Mouse (Mus musculus): ENCODE measurements around the gene Foxb1.
A peak's percentile ranks its signal among the peaks of the same experiment; 100 is the strongest.

Gene Foxb1

GRCm38 (mm10) chr9:69760371-69761301 lies at the start of gene Foxb1:
Gene Foxb1, minus strand, starts transcription at chr9:69760940.
- no peak for DNase-seq

GRCm38 (mm10) chr9:69790562-69790961 lies 29.8 kb upstream of the Foxb1 start:
- DNase-seq, result peak in 1 of 2 experiments; percentile 54

DNA sequence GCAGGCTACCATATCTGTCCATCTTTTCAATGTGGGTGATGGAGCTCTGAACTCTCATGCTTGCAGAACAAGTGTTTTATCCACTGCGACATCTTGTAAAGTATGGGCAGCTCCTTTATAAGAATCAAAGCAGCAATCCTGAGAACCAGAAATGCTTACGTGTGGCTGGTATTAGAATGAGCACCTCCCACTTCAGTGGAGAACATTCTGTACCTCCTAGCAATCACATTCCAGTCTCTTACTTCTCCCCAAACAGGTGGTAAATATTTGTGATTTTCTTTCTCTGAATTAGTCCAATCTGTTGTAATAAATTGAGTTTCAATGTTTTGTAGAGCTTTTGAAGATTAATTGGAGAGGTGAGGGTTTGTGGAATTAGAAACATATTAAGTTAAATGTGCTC lies 19.3 kb upstream of the Foxb1 start:
- no peak for DNase-seq

DNA sequence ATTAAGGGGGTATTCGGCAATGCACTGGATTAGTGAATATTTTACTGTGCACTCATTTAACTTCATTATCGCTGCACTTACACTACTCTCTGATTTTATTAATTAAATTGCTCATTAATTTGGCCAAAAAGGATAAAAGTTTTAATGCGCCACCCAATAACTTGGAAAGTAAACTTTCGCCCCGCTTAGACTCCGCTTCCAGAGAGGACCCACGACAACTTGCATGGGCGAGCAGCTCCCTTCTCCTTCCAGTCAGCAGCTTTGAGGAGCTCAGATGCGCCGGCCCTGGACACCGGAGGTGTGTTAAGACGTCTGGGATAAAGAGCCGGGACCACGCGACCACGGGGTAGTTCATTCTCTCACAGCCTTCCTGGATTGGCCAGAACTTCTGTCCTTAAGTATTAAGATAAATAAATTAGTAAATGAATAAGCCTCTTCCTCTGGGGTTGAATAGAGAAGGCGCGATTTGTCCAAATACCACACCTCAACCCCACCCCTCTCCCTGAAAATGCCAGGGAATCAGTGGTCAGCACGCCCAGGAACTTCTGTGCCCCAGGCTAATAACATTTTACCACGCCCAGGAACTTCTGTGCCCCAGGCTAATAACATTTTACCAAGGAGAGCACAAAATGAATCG lies 9.3 kb upstream of the Foxb1 start:
- no peak for DNase-seq

DNA sequence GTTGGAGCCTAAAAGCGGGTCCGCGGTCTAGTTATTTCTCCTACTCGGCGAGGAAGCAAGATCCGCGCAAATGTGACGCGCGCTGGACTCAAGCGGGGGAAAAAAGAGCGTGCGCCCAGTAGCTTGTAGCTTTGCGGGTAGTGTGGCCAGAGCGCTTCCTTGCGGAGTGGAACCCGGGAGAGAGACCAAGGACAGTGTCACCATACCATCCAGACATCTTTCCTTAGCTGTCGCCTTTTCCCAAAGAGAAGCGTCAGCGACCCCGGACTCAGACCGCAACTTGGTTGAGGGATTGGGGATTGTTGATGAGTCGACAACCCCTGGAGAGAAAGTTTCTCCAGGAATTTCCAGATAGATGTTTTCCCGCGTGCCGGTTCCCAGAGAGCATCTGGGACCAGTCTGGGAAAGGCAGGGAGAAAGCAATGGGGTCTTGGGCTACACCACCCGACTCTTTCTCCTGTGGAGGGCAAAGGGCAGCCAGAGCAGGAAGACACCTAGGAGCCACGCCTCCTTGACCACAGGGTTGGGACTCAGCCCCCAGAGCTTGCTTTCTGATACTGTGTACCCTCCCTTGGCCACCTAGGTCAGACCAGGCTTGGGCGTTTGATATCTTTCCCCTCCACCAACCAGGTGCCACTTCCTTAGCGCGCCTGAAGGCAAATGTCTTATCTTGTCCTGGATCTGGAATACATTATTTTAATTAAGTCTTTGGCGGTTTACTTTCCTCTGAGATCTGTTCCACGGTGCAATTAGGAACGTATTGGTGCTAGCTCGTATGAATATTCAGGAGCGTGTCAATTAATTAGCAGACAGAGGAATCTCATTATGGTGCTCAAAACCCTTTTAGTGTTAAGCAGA lies 8.6 kb upstream of the Foxb1 start:
- no peak for DNase-seq

GRCm38 (mm10) chr9:69768136-69768875 lies 7.6 kb upstream of the Foxb1 start:
- DNase-seq, result no peak

DNA sequence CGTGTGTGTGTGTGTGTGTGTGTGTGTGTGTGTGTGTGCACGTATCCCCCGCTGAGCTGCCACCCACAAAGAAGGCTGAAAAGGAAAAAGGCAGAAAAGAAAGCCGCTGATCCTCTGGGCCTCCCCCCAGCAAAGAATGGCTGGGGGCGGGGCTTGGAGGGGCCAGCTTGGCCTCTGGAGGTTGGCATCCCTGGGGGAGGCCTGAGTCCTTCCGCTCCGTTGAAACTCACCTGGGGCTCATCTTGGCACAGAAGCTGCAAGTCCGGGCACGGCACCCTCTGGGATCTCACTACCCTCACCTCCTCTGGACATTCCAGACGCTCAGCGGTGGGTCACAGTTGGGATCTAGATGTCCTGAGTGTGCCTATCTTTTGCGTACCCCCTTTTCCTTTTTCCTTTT lies 6.7 kb upstream of the Foxb1 start:
- DNase-seq, result no peak

DNA sequence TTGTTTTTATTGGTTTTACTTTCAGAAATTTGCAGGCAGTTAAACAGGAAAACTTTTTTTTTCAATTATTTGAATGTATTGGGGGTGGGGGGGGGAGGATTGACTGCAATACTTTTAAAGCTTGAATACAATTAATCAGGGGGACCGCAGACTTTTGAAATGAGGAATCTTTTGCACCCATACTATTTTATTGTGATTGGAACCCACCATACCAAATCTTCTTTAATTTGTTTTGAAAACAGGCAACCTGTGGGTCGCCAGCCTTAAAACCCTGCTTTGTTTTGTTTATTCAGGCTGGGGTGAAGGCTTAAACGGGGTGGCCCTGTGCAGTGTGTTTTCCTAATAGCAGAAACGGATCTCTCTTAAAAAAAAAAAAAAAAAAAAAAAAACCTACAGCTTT lies 6.2 kb upstream of the Foxb1 start:
- no peak for DNase-seq

DNA sequence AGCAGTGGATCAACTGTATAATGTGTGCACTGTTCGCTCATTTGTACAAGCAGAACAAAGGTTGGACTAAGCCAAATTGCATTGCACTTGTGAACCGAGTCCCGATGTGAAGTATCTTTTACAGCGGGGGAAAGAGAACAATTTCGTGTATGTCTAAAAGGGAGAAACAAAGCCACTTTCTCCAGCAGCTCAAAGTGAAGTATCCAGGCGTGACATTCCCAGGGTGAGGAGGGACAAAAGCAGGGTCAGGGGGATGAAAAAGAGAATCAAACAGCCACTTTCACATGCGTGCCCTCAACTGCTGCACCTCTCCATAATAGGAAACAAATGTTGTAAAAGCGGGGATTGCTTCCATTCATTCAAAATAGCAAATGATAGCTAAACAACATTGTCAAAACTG lies 5.6 kb upstream of the Foxb1 start:
- DNase-seq, result no peak

DNA sequence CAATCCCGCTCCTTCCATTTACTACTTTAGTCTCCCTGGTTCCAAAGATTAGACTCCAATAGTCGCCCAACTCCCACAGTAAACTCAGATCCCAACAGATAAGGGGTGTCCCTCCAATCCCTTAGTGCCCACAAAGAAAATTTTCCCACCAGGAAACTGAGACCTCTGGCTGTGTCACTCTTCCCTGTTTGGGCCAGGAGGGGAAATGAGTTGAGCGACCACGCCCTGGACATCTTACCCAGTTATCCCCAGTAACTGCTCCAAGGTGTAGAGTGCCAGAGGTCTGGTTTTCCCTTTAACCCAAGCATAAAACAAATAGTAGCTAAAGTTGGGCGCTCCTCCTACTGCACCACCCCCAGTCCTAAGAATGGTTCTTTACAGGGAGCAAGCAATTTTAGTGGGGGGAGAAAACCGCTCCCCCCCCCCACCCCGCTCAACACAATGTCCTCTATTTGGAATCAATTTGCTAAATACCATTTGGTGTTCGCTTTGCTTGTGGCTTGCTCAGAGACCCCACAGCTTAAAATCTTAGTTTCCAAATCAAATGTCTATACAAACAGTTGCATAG lies 4.8 kb upstream of the Foxb1 start:
- DNase-seq, result no peak

DNA sequence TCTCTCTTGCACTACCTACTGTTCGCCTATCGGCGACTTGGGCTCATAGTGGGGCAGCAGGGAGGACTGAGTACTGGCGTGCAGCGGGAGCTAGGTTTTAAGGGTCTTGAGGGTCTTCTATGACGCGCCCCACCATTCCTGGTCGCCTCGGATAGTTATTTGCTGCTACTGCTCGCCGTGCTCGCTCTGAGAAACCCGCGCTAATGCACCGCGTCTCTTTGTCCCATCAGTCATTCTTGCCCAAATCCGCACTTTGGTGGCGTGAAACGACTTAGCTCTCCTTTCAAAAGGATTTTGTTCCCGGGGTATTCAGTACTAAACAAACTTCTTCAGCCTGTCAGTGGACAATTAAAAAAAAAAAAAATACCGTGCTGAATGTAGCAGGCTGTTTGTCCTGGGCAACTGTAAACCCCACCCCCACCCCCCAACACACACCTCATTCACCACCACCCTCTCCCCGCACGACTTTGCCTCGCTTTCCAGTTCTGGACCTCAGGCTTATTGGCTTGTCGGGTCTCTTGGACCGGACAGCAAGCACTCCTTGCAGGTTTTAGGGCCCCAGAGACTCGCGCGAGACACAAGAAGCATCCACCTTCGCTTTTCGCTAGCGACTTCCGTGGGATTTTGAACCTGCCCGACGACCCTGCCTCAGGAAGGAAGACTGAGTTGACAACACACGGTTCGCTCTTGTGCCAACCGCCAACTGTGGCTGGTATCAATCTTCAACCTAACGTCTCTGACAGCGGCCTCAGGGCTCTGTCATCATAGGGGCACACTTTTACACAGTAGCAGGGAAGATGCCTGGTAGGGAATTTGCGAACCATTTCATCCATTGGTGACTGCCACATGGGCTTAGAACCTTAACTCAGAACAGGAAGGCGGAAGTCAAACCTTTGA lies 4.1 kb upstream of the Foxb1 start:
- no peak for DNase-seq

- DNase-seq, result peak in 1 of 2 experiments; percentile 8
These were observed 3.2 kb upstream of the Foxb1 start for GRCm38 (mm10) chr9:69763681-69764585.

DNA sequence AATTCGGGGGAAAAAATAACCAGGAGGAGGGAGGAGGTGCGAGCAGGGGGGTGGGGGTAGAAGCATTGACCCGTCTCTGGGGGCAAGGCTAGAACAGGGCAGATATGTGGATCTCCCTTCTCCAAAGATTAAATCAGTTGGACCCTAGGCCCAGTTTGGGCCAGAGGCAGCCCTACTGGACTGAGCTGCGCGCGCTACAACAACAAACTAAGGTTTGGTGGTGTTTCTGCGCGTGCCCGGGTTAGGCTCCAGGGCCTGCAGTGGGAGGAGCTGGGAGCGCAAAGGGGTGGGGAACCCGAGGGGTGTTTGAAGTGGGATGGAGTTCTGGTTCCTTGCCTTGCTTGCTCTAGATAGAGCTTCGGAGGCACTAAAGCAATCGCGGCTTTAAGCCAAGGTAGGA lies 2.0 kb upstream of the Foxb1 start:
- no peak for DNase-seq

DNA sequence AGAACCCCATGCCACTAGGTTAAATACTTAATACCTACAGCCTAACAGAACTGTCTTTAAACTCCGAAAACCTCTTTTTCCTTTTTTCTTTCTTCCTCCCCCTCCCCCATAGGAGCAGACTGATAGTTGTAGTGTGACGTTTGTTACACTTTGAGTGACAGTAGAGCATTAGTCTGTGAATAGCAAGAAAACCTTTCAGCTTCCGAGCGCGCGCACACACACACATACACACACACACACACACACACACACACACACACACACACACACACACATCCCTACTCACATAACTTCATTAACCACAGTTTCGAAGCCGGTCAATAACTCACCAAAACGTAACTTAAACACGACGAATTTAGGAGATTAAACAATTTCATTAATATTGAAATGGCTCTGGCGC lies 1.5 kb upstream of the Foxb1 start:
- no peak for DNase-seq

GRCm38 (mm10) chr9:69761569-69761968 lies 829 bp upstream of the Foxb1 start:
- no peak for DNase-seq

- no peak for DNase-seq
These were observed 969 bp downstream of the Foxb1 start for GRCm38 (mm10) chr9:69759721-69760221.

GRCm38 (mm10) chr9:69758946-69759615 lies 1.7 kb downstream of the Foxb1 start:
- no peak for DNase-seq

- no peak for DNase-seq
These were observed 2.2 kb downstream of the Foxb1 start for GRCm38 (mm10) chr9:69758506-69758905.

DNA sequence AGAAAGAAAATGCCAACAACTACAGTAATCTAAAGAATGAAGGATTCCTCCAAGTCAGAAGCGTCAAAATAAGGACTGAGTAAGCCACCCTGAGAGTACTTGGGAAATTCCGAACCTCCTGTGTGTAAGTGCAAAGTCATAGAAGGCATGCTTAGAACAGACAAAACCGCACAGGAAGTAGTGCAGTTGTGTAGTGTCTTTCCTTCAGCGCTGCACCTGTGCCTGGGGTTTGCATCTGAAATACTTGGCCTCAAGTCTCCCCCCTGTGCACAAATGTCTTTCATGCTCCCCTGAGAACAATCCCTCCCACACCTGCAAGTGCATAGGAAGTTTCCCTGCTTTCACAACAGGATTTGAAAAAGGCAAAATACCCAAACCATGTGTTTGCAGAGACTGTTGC lies 3.5 kb downstream of the Foxb1 start:
- DNase-seq, result no peak
